Mouse (Mus musculus): ENCODE data around the gene Zc3hav1.
"Not testable (repeated sequence)": the region's sequence is repeated elsewhere in the genome, so short reads cannot be mapped to it uniquely, and the experiment has no call there.

Gene Zc3hav1

DNA sequence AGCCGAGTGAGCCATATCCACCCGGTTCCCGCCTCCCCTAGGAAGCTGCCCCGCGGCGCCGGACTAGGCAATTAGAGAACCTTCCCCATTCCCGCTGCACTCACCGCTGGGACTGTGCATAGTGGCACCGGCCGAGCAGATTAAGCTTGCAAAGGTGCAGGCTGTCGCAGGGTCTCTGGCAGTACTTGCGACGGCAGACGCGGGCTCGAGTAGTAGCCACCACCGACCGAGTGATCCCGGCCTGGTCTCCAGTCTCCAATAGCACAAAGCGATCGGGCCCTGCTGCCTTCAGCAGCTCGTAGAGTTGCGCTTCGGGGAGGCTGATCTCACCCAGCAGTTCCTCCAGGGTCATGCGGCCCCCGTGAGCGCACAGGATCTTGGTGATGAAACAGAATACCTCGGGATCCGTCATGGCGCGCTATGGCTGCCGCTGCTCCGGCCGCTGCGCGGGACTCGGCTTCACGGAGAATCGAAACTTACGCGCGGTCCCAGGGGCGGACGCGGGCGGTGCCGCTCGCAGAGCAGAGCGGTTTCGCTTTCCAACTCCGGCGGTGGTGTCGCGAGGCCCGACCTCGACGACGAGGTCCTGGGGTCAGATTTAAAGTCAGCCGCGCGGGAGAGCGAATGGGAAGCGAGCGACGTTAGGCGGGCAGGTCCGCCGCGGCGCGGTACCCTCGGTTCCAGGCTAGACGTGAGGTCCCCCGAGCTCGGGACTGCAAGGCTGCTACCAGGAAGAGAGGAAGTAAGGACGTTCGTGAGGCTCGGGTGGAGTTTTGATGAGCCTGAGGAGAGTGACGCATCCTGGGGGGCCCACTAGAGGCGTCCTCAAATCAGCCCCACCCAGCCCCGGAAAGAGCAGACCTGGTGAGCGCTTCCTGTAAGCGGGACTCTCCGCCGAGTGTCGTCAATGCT, at the start of gene Zc3hav1:
Gene Zc3hav1, minus strand, starts transcription at position 793 of the 912 bp plus-strand sequence.
- peak; percentile 48 for DNase-seq (ENCODE audit: low read depth, low spot score)

DNA sequence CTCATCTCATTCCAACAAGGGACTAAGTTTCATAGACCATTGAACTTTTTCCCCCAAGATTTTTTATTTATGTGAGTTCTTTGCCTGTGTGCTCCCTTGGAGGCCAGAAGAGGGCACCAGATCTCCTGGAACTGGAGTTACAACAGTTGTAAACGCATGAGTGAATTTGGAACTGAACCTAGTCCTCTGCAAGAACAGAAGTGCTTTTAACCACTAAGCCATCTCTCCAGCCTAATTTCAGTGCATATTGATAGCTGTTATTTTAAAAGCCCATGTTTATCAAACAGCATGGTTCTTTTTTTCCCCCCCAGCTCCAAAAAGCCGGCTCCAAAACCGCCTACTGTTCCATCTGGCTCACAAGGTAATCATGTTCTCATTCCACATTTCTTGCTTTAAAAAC, 35.3 kb upstream of the Zc3hav1 start:
- DNase-seq (ENCODE audit: low read depth, low spot score) = peak; percentile 39

DNA sequence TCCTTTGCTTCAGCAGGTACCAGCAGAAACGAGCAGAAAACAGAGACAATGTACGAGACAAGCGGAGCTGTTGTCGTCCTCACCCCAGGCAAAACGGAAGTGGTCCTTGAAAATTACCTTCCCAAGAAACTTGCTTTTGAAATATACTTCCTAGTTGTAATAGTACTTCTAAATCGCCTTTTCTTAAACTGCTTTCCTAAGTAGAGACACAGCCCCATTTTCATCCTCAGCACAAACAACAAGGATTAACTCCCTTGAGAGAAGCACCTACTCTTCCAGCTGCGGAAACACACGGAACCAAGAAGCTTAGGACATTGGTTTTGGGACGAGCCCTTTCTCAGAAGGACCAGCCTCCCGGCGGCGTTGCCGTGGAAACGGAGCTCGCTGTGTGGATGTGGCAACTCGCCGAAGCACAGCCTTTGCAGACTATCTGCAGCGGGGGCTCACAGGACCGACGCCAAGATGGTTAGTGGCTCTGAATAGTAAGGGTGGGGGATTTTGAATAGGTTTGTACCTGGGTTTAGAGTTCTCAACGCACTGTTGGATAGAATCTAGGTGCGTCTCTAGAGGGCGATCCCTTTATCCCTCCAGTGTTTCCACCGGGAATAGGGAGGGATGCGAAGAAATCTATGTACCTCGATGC, 26.8 kb upstream of the Zc3hav1 start, which contains the start of gene Ttc26:
Gene Ttc26, plus strand, starts transcription at position 341 of the 643 bp plus-strand sequence.
- DNase-seq (ENCODE audit: low read depth, low spot score) = peak; percentile 94

DNA sequence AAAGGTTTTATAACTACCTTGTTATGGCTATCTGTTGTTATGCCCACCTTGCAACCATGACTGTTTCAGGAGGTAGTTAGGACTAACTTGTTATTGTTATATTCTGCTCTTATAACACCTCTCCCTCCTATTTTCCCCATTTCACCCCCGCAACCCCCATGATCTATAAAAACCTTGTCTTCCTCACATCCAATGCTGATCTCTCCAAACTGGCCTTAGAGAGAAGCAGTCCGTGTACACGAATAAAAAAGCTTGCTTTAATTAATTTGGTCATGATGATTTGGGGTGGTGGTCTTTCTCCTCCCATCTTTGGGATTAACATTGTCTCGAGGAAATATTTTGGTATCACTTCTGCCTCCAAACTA, 26.3 kb upstream of the Zc3hav1 start:
- DNase-seq (ENCODE audit: low read depth, low spot score) = no peak

DNA sequence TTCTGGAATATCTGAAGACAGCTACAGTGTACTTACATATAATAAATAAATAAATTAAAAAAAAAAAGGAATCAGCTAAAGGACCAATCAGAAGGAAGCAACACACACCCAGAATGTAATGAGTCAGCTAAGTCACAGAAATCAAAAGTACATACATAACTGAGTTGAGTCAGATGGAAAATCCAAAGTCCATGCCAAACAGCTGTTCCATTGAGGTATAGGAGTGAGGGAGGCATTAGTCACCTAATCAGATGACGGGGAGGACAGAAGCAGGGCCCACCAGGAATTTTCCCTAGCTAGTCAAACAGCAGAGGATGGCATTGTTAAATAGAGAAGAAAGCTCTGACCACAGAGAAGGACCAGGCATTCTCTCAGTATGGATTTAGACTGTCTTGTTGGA, 19.9 kb upstream of the Zc3hav1 start:
- DNase-seq (ENCODE audit: low read depth, low spot score) = no peak

DNA sequence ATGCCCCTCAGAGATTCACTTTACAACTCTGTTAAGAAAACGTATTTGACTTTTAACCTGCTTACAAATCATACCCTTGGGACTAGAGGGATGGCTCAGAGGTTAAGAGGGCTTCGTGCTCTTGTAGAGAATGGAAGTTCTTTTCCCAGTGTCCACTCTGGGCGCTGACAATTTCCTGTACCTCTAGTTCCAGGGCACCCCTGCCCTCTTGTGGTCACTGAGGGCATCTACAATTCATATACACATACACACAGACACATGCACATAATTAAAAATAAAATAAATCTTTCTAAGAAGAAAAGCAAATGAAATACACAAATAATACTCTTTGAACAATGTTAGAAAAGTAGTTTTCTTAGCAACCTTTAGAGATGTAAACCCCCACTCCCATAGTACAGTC, 15.5 kb upstream of the Zc3hav1 start:
- DNase-seq (ENCODE audit: low read depth, low spot score) = no peak

DNA sequence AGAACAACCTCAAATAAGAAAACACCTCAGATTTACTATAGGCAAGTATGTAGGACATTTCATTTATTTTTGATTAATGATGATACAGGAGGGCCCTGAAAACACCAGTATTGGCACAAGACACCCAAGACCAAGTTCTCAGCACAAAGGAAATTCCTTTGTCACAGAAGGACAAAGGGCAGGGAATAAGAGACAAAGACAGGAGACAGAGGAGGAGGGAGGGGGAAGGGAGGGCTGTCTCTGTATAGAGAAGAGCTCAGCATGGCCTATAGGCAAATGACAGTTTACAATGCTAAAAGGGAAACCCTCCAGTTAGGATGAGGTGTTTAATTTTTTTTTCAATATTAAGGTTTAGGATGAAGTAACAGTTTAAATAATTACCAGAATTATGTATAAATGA, 9.7 kb upstream of the Zc3hav1 start:
- no peak for DNase-seq (ENCODE audit: low read depth, low spot score)

DNA sequence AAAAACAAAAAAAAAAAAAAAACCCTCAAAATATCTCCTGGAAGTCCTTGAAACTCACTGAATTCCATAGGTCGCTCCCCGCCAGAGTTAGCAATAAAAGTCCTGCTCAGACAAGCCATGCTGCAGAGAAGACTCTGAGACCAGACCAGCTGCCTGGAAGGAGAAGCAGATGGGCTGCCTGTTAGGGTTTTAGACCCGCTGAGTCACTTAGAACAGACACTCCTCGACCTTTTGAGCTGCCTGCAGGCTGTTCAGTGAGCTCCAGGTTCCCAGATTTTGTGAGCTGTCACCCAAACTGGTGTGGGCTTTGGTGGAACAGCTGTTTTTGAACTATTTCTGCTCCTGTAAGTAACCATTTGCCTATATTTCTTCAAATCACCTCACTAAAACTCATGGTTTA, 9.0 kb upstream of the Zc3hav1 start:
- DNase-seq (ENCODE audit: low read depth, low spot score) = no peak

DNA sequence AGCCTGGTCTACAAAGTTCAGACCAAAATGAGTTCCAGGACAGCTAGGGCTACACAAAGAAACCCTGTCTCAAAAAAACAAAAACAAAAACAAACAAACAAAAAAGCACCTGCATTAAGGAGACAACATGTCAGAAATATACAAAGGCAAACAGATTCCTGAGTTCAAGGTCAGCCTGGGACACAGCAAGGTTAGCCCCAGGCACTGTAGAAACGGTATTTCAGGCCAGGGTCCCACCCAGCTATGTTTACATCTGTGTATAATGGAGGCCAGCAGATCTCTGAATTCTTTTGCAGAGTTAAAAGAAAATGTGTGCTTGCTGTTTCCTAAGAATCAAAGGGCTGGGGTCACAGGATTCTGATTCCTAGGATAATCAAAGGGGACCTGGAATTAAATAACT, 7.5 kb upstream of the Zc3hav1 start:
- no peak for DNase-seq (ENCODE audit: low read depth, low spot score)

DNA sequence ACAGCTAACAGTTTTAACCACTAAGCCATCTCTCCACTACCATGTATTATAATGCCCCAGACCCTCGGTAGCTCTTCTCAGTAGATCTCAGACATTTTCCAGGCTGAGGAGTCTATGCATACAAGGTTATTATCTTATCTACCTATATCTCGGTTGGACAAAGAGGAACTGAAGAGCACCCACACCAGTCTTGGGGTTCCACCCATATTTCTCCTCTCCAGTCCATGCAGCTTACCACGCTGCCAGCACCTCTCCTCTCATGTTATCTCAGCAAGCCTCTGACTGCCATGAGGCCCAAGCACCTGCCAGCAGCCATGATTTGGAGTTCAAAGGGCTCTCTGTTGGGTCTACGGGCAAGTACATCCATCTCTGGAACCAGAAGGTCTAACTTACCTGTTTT, 6.7 kb upstream of the Zc3hav1 start:
- no peak for DNase-seq (ENCODE audit: low read depth, low spot score)

DNA sequence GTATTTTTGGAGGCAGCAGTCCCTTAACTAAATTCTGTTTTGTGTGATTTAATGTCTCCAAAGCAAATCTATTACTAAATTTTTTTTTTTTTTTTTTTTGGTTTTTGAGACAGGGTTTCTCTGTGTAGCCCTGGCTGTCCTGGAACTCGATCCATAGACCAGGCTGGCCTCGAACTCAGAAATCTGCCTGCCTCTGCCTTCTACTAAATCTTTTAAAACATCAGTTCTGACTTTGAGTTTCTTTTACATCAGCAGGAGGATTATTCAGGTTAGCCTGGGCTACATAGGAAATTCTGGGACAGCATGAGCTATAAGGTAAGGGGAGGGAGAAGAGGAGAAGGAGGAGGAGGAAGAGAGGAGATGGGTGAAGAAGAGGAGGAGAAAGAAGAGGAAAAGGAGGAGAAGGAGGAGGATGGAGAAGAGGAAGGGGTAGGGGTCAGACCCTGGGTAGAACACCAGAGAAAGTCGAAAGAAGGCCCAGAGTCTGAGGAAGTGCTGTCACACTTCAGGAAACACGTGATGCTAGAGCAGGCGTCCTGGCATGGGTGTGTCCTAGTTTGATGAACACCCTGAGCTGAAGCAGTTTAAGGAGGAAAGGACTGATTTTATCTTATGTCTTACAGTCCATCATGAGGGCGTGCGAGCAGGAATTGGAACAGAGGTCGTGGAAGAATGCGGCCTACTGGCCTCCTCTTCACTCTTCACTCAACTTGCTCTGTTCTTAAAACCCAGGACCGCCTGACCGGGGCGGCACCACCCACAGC, 5.5 kb upstream of the Zc3hav1 start:
- DNase-seq (ENCODE audit: low read depth, low spot score) = no peak

DNA sequence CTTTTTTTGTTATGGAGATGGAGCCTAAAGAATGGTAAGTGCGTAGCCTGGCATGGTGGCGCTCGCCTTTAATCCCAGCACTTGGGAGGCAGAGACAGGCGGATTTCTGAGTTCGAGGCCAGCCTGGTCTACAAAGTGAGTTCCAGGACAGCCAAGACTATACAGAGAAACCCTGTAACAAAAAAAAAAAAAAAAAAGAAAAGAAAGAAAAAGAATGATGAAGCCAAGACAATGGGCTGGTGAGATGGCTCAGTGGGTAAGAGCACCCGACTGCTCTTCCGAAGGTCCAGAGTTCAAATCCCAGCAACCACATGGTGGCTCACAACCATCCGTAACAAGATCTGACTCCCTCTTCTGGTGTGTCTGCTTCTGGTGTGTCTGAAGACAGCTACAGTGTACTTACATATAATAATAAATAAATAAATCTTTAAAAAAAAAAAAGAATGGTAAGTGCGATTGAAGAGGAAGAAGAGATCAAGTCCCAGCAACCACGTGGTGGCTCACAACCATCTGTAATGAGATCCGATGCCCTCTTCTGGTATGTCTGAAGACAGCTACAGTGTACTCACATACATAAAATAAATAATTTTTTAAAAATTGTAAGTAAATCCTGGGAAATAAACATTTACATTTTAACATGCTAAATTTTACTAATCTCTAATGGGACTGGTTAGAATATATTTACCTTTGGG, 4.8 kb upstream of the Zc3hav1 start:
- not testable (repeated sequence) for DNase-seq (ENCODE audit: low read depth, low spot score)

DNA sequence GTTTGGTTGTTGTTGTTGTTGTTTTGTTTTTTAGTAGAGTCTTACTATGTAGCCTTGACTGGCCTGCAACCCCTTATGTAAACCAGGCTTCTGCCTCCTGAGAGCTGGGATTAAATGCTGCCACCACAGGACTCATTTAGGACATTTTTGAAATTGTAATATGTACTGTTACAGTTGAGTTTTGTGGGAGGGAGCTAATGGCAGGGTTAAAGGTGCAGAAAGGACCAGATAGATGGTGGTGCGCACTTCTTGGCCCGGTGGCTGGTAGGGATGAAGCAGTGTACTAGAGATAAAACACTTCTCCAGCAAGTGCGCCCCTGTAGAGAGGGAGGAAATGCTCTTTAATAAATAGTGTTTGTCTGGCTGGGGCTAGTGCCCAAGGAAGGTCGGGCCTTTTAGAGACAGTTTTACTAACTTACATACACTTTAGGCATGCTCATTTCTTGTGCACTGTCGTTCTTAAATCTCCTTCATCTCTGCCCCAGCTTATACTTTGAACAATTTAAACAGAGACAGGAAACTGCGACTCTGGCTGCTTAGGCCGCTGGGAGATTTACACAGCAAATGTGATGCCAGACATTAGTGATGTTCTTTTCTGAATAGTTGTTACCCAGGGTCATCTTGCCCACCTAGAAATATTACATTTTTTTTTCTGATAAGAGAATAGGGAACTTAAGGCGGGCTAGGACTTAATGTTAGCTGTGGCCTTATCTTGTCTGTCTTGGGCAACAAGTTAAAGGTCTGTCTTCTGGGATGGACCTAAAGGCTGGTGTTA, 4.0 kb upstream of the Zc3hav1 start:
- DNase-seq (ENCODE audit: low read depth, low spot score) = no peak

DNA sequence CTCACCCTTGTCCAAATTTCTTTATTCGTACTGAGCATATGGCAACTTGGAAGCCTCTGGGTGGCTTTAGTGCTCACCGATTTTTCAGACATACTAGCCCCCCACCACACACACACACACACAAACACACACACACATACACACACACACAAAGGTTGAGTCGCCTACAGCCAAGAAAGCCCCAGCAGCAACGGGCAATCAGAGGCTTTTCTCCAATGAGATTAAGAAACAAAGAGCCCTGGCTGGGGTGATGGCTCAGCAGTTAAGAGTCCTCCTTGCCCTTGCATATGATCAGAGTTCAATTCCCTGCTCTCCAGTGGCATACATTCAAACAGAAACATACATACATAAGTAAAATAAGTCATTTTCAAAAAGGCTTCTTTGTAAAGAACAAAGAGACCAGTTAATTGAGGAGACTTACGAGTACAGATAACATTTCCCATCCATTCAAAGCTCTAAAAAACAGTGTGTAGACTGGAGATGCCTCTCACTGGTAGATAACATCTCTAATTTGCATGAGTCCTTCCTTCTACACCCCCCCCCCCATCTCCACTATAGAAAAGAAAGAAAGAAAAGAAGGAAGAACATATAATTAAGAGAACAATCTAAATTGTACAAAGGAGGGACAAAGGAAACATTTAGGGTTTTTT, 3.3 kb upstream of the Zc3hav1 start:
- no peak for DNase-seq (ENCODE audit: low read depth, low spot score)

DNA sequence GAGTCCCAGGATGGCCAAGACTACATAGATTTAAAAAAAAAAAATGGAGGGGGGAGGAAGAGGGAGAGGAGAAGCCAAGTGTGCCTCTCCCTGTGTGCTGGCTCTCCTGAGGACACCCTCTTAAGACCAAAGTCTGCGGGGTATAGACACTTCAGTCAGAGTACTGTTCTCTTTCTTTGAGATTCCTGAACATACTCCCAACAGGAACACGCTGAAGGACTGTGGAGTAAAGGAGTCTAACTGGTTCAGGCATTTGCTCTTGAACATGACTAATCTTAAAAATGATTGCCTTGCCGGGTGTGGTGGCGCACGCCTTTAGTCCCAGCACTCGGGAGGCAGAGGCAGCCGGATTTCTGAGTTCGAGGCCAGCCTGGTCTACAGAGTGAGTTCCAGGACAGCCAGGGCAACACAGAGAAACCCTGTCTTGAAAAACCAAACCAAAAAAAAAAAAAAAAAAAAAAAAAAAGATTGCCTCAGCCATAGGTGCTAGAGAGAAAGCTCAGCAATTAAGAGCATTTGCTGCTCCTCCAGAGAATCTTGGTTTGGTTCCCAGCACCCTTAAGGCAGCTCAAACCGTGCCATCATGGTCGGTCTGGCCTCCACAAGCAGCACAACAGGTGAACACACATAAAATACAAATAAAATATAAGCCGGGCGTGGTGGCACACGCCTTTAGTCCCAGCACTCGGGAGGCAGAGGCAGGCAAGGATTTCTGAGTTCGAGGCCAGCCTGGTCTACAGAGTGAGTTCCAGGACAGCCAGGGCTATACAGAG, 2.4 kb upstream of the Zc3hav1 start:
- DNase-seq (ENCODE audit: low read depth, low spot score) = not testable (repeated sequence)

DNA sequence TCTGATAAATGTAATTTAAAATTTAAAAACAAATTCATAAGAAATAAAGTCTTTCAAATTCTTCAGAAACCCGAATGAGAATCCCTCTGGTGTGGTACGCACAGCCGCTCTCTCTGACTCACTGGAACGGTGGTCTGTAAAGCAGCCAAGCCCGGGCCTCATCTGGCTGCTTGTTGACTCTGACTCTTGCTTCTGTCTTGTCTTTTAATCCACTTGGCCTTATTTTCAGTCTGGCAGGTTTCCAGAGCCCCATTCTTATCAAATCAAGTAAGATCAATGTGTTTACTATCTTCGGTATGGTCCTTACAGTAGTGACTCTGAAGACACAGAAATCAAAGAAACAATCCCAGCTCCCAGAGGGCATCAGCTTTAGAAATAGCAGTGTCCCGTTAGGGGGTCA, 1.5 kb upstream of the Zc3hav1 start:
- DNase-seq (ENCODE audit: low read depth, low spot score) = no peak

DNA sequence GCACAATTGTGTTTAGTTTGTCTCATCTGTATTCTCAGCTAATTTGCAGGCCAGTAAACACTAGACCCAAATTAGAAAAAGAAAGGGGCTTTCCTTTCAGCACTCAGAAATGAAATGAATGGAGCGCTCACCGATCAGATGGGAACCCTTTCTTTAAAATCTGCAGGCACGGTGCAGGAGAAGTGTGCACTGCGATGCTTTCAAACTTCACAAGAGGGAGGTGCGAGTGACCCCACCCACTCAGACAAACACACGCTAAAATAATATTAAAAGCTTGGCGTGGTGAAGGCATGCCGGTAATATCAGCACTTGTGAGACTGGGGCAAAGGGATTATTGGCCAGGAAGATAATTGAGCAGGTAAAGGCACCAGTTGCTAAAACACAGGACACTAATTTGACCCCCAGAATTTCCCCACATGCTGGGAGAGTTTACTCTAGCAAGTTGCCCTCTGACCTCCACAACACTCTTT, 986 bp upstream of the Zc3hav1 start:
- no peak for DNase-seq (ENCODE audit: low read depth, low spot score)

DNA sequence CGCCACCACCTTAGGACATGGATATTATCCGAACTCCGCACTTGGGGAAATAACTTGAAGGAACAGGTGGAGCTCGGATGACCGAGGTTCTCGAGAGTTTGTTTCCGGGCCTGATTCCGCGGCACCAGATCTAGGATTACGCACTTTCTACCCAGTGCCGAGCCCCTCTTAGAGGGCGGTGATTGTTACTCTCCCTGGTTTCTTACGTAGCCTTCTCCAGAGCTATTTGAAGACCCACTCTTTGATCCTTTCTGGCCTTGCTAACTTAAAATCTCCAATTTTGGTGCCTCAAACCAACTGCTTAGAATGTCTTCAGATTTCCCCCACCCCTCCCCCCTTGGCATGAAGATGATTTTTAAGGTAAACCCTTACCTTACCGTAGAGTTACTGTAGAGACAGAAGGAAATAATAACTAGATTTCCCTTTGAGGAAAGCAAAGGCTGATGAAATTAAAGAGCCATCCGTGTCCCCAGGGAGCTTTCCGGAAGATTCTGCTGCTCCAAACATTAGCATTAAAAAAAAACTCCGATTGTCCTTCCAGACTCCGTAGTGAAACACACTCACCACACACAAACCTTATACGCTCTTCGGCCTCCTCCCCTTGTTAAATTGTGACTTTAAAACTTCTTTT, 435 bp upstream of the Zc3hav1 start:
- DNase-seq (ENCODE audit: low read depth, low spot score) = no peak

DNA sequence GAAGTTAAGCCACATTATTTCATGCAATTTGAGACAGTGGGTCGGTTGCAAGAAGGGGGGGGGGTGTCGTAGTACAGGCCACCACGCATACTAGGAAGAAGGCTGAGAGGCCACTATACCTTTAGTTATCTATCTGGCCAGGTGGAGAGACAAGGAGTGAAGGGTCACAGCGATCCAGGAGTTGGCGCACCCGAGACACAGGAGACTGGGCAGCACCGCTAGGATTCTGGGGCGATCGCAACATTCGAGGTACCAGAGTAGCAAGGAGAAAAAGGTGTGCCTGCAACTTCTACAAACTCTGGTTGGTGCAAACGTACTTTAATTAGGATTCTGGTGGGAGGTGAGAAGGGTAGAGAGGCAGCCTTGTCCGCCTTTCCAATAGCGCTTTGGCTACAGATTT, 1.2 kb downstream of the Zc3hav1 start:
- no peak for DNase-seq (ENCODE audit: low read depth, low spot score)

Data from mesoderm, embryonic 11.5 days (tissue).